Mouse (Mus musculus) ES-CJ7 (cell line): Measurements from ENCODE around the gene Gpr68.

Experiments
- DNase-seq: peaks from one replicate; pipeline ENCODE4 v3.0.0; 2011; ENCODE audit warnings: low read depth, low spot score

Gpr68 gene

GRCm38 (mm10) chr12:100924646-100925339, 16.8 kb upstream of the Gpr68 start:
- no peak for DNase-seq

DNA sequence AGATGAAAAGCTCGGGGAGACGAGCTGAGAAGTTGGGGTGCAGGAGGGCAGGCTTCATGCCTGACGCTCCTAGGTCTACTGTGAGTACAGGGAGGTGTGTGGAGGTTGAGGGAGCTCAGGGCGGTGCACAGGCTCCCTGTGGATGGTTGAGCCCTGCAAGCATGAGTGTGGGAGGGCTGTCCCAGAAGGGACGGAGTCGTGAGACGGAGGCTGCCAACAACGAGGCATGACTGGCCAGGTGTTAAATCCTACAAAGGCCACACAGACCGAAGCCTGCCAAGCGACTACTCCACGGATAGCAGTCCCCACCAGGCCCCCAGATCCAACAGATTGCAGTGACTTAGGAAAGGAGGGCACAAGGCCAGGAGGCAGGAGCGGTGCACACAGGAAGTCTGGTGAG, 2.7 kb upstream of the Gpr68 start:
- DNase-seq = no peak

DNA sequence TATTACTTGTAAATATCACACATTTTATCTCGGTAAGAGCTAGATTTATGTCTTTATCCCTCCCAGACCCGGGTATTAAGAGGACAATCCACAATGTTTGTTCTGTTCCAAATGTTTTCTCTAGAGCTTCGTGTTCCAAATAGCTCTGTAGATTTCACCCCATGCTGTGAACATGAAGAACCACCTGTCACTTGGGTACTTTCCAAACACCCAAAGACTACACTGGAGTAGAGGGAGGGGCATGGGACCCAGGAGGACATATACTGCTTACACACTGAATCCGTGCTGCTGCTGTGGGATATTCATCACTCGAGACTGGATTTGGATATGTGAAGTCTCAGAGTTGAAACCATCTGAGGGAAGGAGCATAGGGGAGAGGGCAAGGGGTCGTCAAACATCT, 1.8 kb upstream of the Gpr68 start:
- no peak for DNase-seq

GRCm38 (mm10) chr12:100908298-100909034, 468 bp upstream of the Gpr68 start:
- peak; percentile 41 for DNase-seq

- no peak for DNase-seq
These were observed 1.1 kb downstream of the Gpr68 start for GRCm38 (mm10) chr12:100906861-100907260.

DNA sequence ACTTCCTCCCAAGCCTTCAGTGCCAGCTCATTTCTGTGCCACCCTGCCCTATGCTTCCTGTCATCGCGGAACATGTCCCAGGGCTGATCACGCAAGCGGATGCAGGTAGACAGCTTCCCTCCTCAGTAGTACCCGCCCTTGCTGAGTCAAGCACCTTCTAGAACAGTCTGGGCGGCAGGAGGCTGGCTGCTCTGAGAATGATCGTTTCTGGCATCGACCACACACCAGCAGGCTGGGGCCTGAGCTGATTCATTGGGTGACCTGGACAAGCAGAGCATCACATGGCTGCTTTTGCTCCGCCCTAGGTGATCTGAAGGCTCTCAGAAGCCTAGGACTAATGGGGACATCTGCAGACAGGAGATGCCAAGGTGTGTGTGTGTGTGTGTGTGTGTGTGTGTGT, 4.2 kb downstream of the Gpr68 start:
- DNase-seq = no peak

GRCm38 (mm10) chr12:100901386-100901785, 6.6 kb downstream of the Gpr68 start:
- no peak for DNase-seq

- no peak for DNase-seq
These were observed 7.1 kb downstream of the Gpr68 start for GRCm38 (mm10) chr12:100900901-100901300.

- DNase-seq = no peak
These were observed 8.8 kb downstream of the Gpr68 start for GRCm38 (mm10) chr12:100899111-100899640.

DNA sequence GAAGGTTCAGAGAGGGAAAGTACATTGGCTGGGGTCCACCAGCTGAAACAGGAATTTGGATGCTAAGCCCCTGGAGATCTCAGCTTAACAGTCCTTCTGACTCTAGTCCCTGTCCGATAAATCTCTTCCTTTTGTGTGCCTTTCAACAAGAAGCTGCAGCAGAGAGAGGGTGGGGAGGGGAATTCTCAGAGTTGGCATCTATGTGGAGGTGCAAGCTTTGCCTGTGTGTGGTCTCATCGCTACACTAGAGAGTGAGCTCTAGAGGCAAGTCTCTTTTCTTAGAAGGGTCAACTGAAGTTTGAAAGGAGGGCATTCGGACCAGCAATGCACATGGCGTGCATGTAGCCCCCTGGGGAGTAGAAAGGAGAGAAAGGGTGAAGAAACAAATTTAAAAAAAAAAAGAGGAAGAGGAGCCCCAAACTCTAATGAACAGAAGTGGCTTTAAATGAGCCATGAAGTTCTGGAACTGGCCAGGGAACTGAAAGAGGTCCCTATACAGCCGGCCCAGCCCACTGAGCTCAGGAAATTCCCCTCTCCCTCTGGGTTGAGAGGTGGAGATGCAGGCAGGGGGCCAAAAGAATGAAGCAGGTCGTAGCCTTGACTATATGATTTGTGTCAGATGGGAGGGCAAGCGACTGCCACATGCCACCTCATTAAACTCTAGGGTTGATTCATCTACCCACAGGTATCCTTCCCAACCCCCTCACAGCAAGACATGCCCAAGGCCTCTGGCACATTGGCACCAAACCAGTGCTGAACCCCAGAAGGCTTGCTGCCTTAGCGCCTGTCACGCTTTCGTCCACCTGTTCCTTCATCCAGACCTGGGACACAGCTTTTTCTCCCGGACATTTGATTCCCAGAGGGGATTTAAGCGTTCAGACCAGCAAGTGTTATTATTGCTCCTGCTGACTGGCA, 10.0 kb downstream of the Gpr68 start:
- no peak for DNase-seq

GRCm38 (mm10) chr12:100896661-100897060, 11.3 kb downstream of the Gpr68 start:
- DNase-seq = no peak

GRCm38 (mm10) chr12:100895504-100895903, 12.5 kb downstream of the Gpr68 start:
- no peak for DNase-seq

GRCm38 (mm10) chr12:100890548-100890947, 17.4 kb downstream of the Gpr68 start:
- DNase-seq = no peak

DNA sequence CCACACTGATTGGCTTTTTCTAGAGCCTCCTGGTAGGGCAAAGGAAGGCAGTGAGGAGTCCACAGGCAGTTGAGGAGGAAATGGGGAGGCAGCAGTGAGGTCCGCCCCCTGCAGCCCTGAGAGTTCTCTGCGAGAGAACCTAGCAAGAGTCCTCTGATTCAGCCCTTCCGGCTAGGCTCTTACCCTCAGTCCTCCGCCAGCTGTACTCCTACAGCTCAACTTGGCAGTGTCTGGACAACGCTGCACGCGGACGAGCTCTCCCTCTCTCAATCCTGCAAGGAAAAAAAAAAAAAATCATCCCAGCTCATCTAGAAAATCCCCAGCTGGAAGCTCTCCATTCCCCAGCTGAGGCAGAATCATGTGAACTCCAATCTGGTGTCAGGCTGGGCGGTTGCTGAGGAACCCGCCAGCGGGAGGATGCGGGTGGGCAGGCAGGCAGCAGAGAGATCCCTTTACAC, 20.2 kb downstream of the Gpr68 start:
- no peak for DNase-seq

GRCm38 (mm10) chr12:100886877-100887276, 21.1 kb downstream of the Gpr68 start:
- DNase-seq = no peak

DNA sequence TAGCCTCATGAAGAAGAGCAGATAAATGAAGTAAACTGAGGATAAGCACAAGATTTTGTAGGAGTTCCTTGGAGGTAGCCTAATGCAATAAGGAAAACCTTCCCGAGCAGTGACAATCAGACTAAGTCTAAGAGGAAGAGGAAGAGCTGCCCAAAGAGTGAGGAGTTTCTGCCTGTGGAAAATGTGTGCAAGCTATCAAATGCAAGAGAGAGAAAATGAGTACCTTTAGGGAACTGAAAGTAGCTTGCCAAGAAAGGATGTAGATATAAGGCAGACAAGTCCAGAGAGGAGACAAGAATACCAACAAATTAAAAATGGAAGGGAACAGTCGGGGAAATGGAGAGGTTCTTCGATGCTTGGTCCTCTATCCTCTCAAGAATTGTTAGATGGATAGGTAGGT, 22.4 kb downstream of the Gpr68 start:
- no peak for DNase-seq

DNA sequence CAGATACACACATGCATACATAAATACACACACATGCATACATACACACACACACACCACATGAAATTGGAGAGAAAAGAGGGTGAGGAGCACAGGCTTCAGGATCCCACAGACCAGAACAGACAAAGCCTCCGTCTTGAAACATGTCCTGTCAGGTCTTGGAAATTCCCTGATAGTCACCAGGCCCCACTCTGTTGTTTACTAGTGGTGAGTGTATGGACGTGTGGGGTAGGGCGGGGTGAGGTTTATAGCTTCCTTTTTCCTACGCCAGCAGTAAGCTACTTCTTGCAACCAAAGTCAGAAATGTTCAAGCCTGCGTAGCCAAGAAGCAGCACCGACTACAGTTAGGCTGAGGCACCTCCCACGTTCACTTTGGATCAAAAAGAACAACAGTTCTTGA, 24.8 kb downstream of the Gpr68 start:
- no peak for DNase-seq

- no peak for DNase-seq
These were observed 29.4 kb downstream of the Gpr68 start for GRCm38 (mm10) chr12:100878556-100878955.

- no peak for DNase-seq
These were observed 30.1 kb downstream of the Gpr68 start for GRCm38 (mm10) chr12:100877936-100878335.

DNA sequence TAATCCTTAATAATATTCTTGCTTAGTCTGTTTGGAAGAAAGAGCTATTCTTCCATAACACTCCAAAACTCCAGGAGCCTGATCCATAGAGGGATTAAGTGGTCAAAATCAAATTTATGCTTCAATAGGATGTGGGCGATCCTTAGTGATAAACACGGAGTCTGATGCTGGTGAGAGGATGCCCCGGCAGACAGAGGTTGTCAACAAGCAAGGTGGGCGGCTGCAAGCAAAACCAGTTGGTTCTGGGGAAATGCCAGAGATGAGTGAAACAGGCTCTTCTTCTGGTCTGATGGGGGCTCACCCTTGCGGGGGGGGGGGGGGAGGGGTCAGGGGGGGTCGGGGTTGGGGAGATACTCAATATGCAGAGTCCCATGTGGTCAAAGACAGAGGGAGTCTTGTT, 32.0 kb downstream of the Gpr68 start:
- DNase-seq = no peak

GRCm38 (mm10) chr12:100875553-100875952, 32.4 kb downstream of the Gpr68 start:
- DNase-seq = no peak

DNA sequence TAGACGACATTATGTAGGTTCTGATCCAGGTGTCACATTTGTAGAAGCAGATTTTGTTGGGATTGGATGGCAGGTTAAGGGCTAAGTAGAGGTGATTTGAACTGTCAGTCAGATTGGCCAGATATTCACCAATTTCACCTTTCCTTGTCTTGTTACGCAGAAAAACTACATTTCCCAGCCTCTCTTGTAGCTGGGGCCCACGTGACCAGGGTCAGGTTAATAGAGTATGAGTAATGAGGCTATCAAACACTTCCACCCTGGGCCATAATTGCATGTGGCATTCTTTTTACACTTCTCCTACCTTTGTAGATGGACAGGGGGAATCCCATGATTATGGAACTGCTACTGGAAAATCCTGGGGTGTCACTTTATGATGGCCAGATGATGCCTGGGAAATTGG, 34.4 kb downstream of the Gpr68 start:
- DNase-seq = no peak
